In genomic region chr7:3389444-3390412, GRCm38 (mm10) we compare ENCODE assay signal across 8 mouse cellular contexts. TPM values are rescaled to one million over a fixed set of nuclear protein-coding genes. Genes with fewer than 3 reads are reported as not detected.
DNase-seq lines count a peak whose midpoint lies in the region; ATAC-seq and TF ChIP-seq lines count a peak whose summit lies in the region.

No protein-coding gene starts in this region.

- H3K9ac ChIP-seq in intestine, embryonic 15.5 days: no peak overlapping the region
- peak overlapping the region; percentile 70 for H3K9ac ChIP-seq in midbrain, postnatal 0 days (replicated peaks; ENCODE audit: low read length, poor library complexity, severe bottlenecking)

- ATAC-seq in intestine, embryonic 15.5 days: no peak
- peak; percentile 64; the same call in 1 of the 2 replicates for ATAC-seq in midbrain, postnatal 0 days (ENCODE audit: low FRiP score)
- ATAC-seq in erythroid progenitor cell, adult 5-6 weeks (replicated peaks; ENCODE audit: low FRiP score, poor library complexity, severe bottlenecking): no peak

- 2% methylated on average over 17 of the region's 17 CpGs for WGBS in intestine, embryonic 15.5 days
- WGBS in midbrain, postnatal 0 days: 1% methylated on average over 16 of the region's 17 CpGs

- H3K4me1 ChIP-seq in intestine, embryonic 15.5 days (replicated peaks): no peaks in the 10 kb centered on the region
- peaks cover 11% of the 10 kb centered on the region; the same call in 1 of the 2 replicates for H3K4me1 ChIP-seq in midbrain, postnatal 0 days (ENCODE audit: insufficient read depth, low read length)

- H3K36me3 ChIP-seq in intestine, embryonic 15.5 days: no peaks in the 10 kb centered on the region
- no peaks in the 10 kb centered on the region for H3K36me3 ChIP-seq in midbrain, postnatal 0 days (ENCODE audit: insufficient read depth, low read length)

- H3K9me3 ChIP-seq in intestine, embryonic 15.5 days: no peaks in the 10 kb centered on the region
- H3K9me3 ChIP-seq in midbrain, postnatal 0 days (ENCODE audit: low read length): no peaks in the 10 kb centered on the region

- peak overlapping the region; percentile 54 for H3K4me2 ChIP-seq in intestine, embryonic 15.5 days (replicated peaks)
- peak overlapping the region; percentile 82 for H3K4me2 ChIP-seq in midbrain, postnatal 0 days (ENCODE audit: low read depth, low read length, poor library complexity, severe bottlenecking)

- H3K27me3 ChIP-seq in intestine, embryonic 15.5 days (replicated peaks): no peaks in the 10 kb centered on the region
- no peaks in the 10 kb centered on the region for H3K27me3 ChIP-seq in midbrain, postnatal 0 days (ENCODE audit: insufficient read depth, low read length)

- peak; percentile 65 for DNase-seq in R1 (ENCODE audit: low read depth, low spot score)
- peak; percentile 49 for DNase-seq in cerebellum, adult 8-10 months
- DNase-seq in forelimb bud, embryonic 11.5 days (ENCODE audit: low read depth, low spot score): peak; percentile 54
- DNase-seq in left cerebral cortex, postnatal 36 days (ENCODE audit: low spot score in 2 of 2): peak; percentile 77 to 78
- DNase-seq in midbrain, postnatal 0 days (ENCODE audit: low spot score): peak; percentile 80
- DNase-seq in thymus, postnatal 4 days: peak; percentile 42

- no peak overlapping the region for H3K27ac ChIP-seq in intestine, embryonic 15.5 days
- peak overlapping the region; percentile 57 for H3K27ac ChIP-seq in midbrain, postnatal 0 days (ENCODE audit: low read depth, low read length)

- no peak for TF ChIP-seq CTCF in midbrain, postnatal 0 days (IDR thresholded peaks at IDR 0.05)

- intact Hi-C loops in left cerebral cortex, postnatal 36 days (cut with DNase I): loop anchor here (10.0 kb wide), 1 partner anchor 55 kb away; the partner anchor contains the start of gene Cacng7

- H3K4me3 ChIP-seq in intestine, embryonic 15.5 days (replicated peaks): peak overlapping the region; percentile 19; the same call in 1 of the 2 replicates
- peak overlapping the region; percentile 54 for H3K4me3 ChIP-seq in midbrain, postnatal 0 days (ENCODE audit: low read depth, low read length)

RNA-seq across cellular contexts. Expression of gene Cacng8, which starts 0.8 kb away (rescaled TPM):
- polyA plus RNA-seq in intestine, embryonic 15.5 days (2015; fragmentation: Nextera tagmentation; extraction: Ambion mirVana): 2.0 and 2.2 TPM in 2 replicates
- total RNA-seq in left cerebral cortex, postnatal 36 days (2021): 100 to 1,000 TPM; 163 to 186 TPM
- total RNA-seq in midbrain, postnatal 0 days (2014; rRNA removed): 44.0 and 59.0 TPM in 2 replicates
- polyA plus RNA-seq in midbrain, postnatal 0 days (2015; fragmentation: Nextera tagmentation; extraction: Ambion mirVana): 20.8 and 21.4 TPM in 2 replicates
- total RNA-seq in erythroid progenitor cell, adult 5-6 weeks (2015; ENCODE audit: low replicate concordance): not detected in 2 replicates
- not detected in 2 replicates for total RNA-seq in erythroid progenitor cell, adult 5-6 weeks (2017; ENCODE audit: low replicate concordance)

RNA-seq across cellular contexts. Expression of gene Cacng6, which starts 34.3 kb away (rescaled TPM):
- 0.33 TPM in 1 of 2 replicates, not detected in the other for polyA plus RNA-seq in intestine, embryonic 15.5 days (2015; fragmentation: Nextera tagmentation; extraction: Ambion mirVana)
- total RNA-seq in left cerebral cortex, postnatal 36 days (2021): 1 to 10 TPM; 1.2 to 1.9 TPM
- not detected in 2 replicates for total RNA-seq in midbrain, postnatal 0 days (2014; rRNA removed)
- 0.20 TPM in 1 of 2 replicates, not detected in the other for polyA plus RNA-seq in midbrain, postnatal 0 days (2015; fragmentation: Nextera tagmentation; extraction: Ambion mirVana)
- total RNA-seq in erythroid progenitor cell, adult 5-6 weeks (2015; ENCODE audit: low replicate concordance): not detected in 2 replicates
- total RNA-seq in erythroid progenitor cell, adult 5-6 weeks (2017; ENCODE audit: low replicate concordance): not detected in 2 replicates

RNA-seq across cellular contexts. Expression of gene Cacng7, which starts 57.0 kb away (rescaled TPM):
- polyA plus RNA-seq in intestine, embryonic 15.5 days (2015; fragmentation: Nextera tagmentation; extraction: Ambion mirVana): 1.2 and 1.8 TPM in 2 replicates
- total RNA-seq in left cerebral cortex, postnatal 36 days (2021): 100 to 1,000 TPM; 182 to 196 TPM
- 78.5 and 115 TPM in 2 replicates for total RNA-seq in midbrain, postnatal 0 days (2014; rRNA removed)
- polyA plus RNA-seq in midbrain, postnatal 0 days (2015; fragmentation: Nextera tagmentation; extraction: Ambion mirVana): 2.9 and 3.7 TPM in 2 replicates
- total RNA-seq in erythroid progenitor cell, adult 5-6 weeks (2015; ENCODE audit: low replicate concordance): not detected in 2 replicates
- 2.1 TPM in 1 of 2 replicates, not detected in the other for total RNA-seq in erythroid progenitor cell, adult 5-6 weeks (2017; ENCODE audit: low replicate concordance)

Comparison
In these comparisons a context has a peak if more than half of its experiments do, and no peak if none do; other contexts are left out.
1. RNA of gene Cacng8, which starts 0.8 kb away (total RNA-seq): 163 to 186 TPM in left cerebral cortex, postnatal 36 days and 44.0 to 59.0 TPM in midbrain, postnatal 0 days; not detected in erythroid progenitor cell, adult 5-6 weeks; every median in the first group is over 10 times any median in the second.
2. RNA of gene Cacng7, which starts 57.0 kb away (total RNA-seq): 182 to 196 TPM in left cerebral cortex, postnatal 36 days and 78.5 to 115 TPM in midbrain, postnatal 0 days; 2.1 TPM in erythroid progenitor cell, adult 5-6 weeks; every median in the first group is over 10 times any median in the second.
3. Peak in every context shown above with its lines, with median percentiles within 50 percentile points of each other: DNase-seq.